Mouse (Mus musculus): ENCODE results near the gene Arhgap19.

Arhgap19 gene

GRCm38 (mm10) chr19:41738896-41739295 is 63.0 kb downstream of the Arhgap19 start:
- no peak for DNase-seq (ENCODE audit: low spot score)

- no peak for DNase-seq (ENCODE audit: low spot score)
These were observed 63.4 kb downstream of the Arhgap19 start for GRCm38 (mm10) chr19:41738429-41738805.

- no peak for DNase-seq (ENCODE audit: low spot score)
These were observed 64.0 kb downstream of the Arhgap19 start for GRCm38 (mm10) chr19:41737657-41738428.

GRCm38 (mm10) chr19:41734685-41735084 is 67.2 kb downstream of the Arhgap19 start:
- DNase-seq (ENCODE audit: low spot score), result no peak

- no peak for DNase-seq (ENCODE audit: low spot score)
These were observed 76.4 kb downstream of the Arhgap19 start for GRCm38 (mm10) chr19:41725491-41725890.

- no peak for DNase-seq (ENCODE audit: low spot score)
These were observed 76.9 kb downstream of the Arhgap19 start for GRCm38 (mm10) chr19:41724831-41725470.

- DNase-seq (ENCODE audit: low spot score), result no peak
These were observed 78.5 kb downstream of the Arhgap19 start for GRCm38 (mm10) chr19:41723337-41723736.

- DNase-seq (ENCODE audit: low spot score), result no peak
These were observed 82.4 kb downstream of the Arhgap19 start for GRCm38 (mm10) chr19:41719436-41719835.
